Mouse (Mus musculus) MEL (cell line): ENCODE results near the gene Sectm1a. TPM values are rescaled to one million over a fixed set of nuclear protein-coding genes. Genes with fewer than 3 reads are reported as not detected.

Experiments
- DNase-seq: peaks from one replicate; pipeline ENCODE4 v3.0.0; 2011; ENCODE audit warnings: low read depth, low spot score
- H3K27ac ChIP-seq: 2 replicates; pipeline ENCODE4 v1.5.1; 2012; ENCODE audit warnings: low read depth, mild to moderate bottlenecking, control low read depth, low read length, moderate library complexity; ENCODE audit not compliant: control insufficient read depth
- H3K27me3 ChIP-seq, 2 experiments: fragments of 150-350 bp in 1 of 2; sonication (generic) in 1 of 2; 2 replicates each; pipeline ENCODE4 v1.6.1; 2012; ENCODE audit warnings: low read length in 2 of 2, mild to moderate bottlenecking in 2 of 2, improper control_type of control experiment in 1 of 2, moderate library complexity in 1 of 2; ENCODE audit not compliant: insufficient read depth in 2 of 2, control insufficient read depth in 1 of 2
- H3K36me3 ChIP-seq, 2 experiments: 2 replicates each; pipeline ENCODE4 v1.6.1; 2012 to 2014; ENCODE audit warnings: low read length in 2 of 2, improper control_type of control experiment in 1 of 2, inconsistent platforms in 1 of 2, mild to moderate bottlenecking in 1 of 2; ENCODE audit not compliant: insufficient read depth in 2 of 2, control insufficient read depth in 1 of 2
- H3K4me1 ChIP-seq, 2 experiments: fragments of 150-350 bp in 1 of 2; sonication (generic) in 1 of 2; 2 replicates each; pipeline ENCODE4 v1.6.1; 2012; ENCODE audit warnings: low read length in 2 of 2, improper control_type of control experiment in 1 of 2, mild to moderate bottlenecking in 1 of 2; ENCODE audit not compliant: insufficient read depth in 2 of 2, control insufficient read depth in 1 of 2
- H3K4me3 ChIP-seq, 2 experiments: fragments of 150-350 bp in 1 of 2; sonication (generic) in 1 of 2; 2 replicates each; pipeline ENCODE4 v1.5.1; 2012; ENCODE audit warnings: low read depth in 2 of 2, low read length in 2 of 2, mild to moderate bottlenecking in 2 of 2, moderate library complexity in 2 of 2, control low read depth in 1 of 2, improper control_type of control experiment in 1 of 2; ENCODE audit not compliant: control insufficient read depth in 1 of 2, insufficient read depth in 1 of 2
- H3K79me2 ChIP-seq: 2 replicates; pipeline ENCODE4 v1.6.1; 2012; ENCODE audit warnings: mild to moderate bottlenecking, low read length, moderate library complexity; ENCODE audit not compliant: control insufficient read depth, poor library complexity, insufficient read depth
- H3K9ac ChIP-seq: 2 replicates; pipeline ENCODE4 v1.6.1; 2012; ENCODE audit warnings: low read depth, mild to moderate bottlenecking, control low read depth, low read length, moderate library complexity; ENCODE audit not compliant: control insufficient read depth, poor library complexity, severe bottlenecking
- H3K9me3 ChIP-seq: fragments of 150-350 bp; sonication (generic); replicated peaks from 2 replicates; pipeline ENCODE4 v1.6.1; 2012; ENCODE audit warnings: mild to moderate bottlenecking, low read length, improper control_type of control experiment, moderate library complexity; ENCODE audit not compliant: insufficient read depth
- CHD1 ChIP-seq: IDR thresholded peaks from 2 replicates; pipeline ENCODE4 v1.6.1; 2012; ENCODE audit warnings: low read depth, mild to moderate bottlenecking, inconsistent platforms, low read length, improper control_type of control experiment
- CTCF ChIP-seq, 3 experiments: IDR thresholded peaks in 2 of 3; conservative IDR thresholded peaks in 1 of 3; 2 replicates each; pipeline ENCODE4 v1.5.1; 2011 to 2012; ENCODE audit warnings: low read length in 3 of 3, low read depth in 2 of 3, mild to moderate bottlenecking in 2 of 3, improper control_type of control experiment in 1 of 3, inconsistent platforms in 1 of 3, mixed read lengths in 1 of 3, moderate library complexity in 1 of 3; ENCODE audit not compliant: control insufficient read depth in 1 of 3, insufficient read depth in 1 of 3, poor library complexity in 1 of 3, severe bottlenecking in 1 of 3
- E2F4 ChIP-seq: IDR thresholded peaks from 2 replicates; pipeline ENCODE4 v1.6.1; 2011; ENCODE audit warnings: low read depth, low read length, improper control_type of control experiment, borderline replicate concordance
- JUND ChIP-seq: IDR thresholded peaks from 2 replicates; pipeline ENCODE4 v1.6.1; 2011; ENCODE audit warnings: low read depth, mild to moderate bottlenecking, improper control_type of control experiment, low read length
- MAZ ChIP-seq: IDR thresholded peaks from 2 replicates; pipeline ENCODE4 v1.6.1; 2012; ENCODE audit warnings: low read depth, mild to moderate bottlenecking, inconsistent platforms, low read length, improper control_type of control experiment
- MEF2A ChIP-seq: IDR thresholded peaks from 2 replicates; pipeline ENCODE4 v1.6.1; 2014; ENCODE audit warnings: low read depth, mild to moderate bottlenecking, inconsistent platforms, low read length, improper control_type of control experiment; ENCODE audit not compliant: poor library complexity, insufficient replicate concordance, severe bottlenecking; ENCODE audit errors: extremely low read depth
- NELFE ChIP-seq: IDR thresholded peaks from 2 replicates; pipeline ENCODE4 v1.6.1; 2011; ENCODE audit warnings: low read depth, low read length, improper control_type of control experiment
- RAD21 ChIP-seq: IDR thresholded peaks from 2 replicates; pipeline ENCODE4 v1.6.1; 2011; ENCODE audit warnings: mild to moderate bottlenecking, low read depth, low read length, improper control_type of control experiment
- SMC3 ChIP-seq: IDR thresholded peaks from 2 replicates; pipeline ENCODE4 v1.6.1; 2011; ENCODE audit warnings: low read depth, low read length, improper control_type of control experiment
- TAL1 ChIP-seq: IDR thresholded peaks from 2 replicates; pipeline ENCODE4 v1.6.1; 2012; ENCODE audit warnings: mild to moderate bottlenecking, inconsistent platforms, low read length, moderate library complexity, mixed read lengths
- ZMIZ1 ChIP-seq: IDR thresholded peaks from 2 replicates; pipeline ENCODE4 v1.6.1; 2012; ENCODE audit warnings: low read depth, mild to moderate bottlenecking, inconsistent platforms, low read length, improper control_type of control experiment, moderate library complexity
- polyA plus RNA-seq, 2 experiments: library from polyadenylated mRNA; stranded (reverse) in 1 of 2; unstranded in 1 of 2; fragments of >175 nt in 1 of 2; fragments of >200 nt in 1 of 2; gene quantifications; 2 replicates each; pipeline versions ENCODE4 v1.2.1 to v1.2.4; 2012; ENCODE audit warnings: low replicate concordance in 2 of 2, low read depth in 1 of 2; ENCODE audit not compliant: insufficient read length in 2 of 2, insufficient read depth in 1 of 2, missing spikeins in 1 of 2
- total RNA-seq: library from RNA; depleted of rRNA; stranded (reverse); fragments of 300-350 nt; gene quantifications from 2 replicates; pipeline ENCODE4 v1.2.3, GENCODE M21; 2012

Sectm1a gene
- total and polyA plus RNA-seq, 3 experiments, result 22.0 to 22.3 TPM; not detected in 1

DNA sequence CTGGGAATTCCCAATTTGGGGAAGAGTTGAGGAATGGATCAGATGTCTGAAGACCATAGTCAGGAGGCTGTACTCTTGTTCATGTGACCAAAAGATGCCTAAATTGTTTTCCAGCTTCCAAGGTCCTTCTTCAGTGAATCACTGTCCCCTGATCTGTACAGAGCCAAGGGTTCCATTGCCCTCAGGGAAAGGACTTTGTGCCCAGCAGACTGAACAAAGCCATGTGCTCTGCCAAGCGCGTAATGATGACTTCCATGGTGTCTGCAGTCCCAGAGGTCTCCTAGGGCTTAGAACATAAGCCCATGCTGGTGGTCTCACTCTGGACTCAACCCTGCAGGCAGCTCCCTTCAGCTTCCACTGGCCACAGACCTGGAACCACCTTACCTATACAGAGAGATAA, 13.1 kb downstream of the Sectm1a start:
- DNase-seq, result no peak
- Histone ChIP-seq H3K4me3 (no peak overlapping the region), H3K36me3 (no peaks in the 10 kb centered on the region)

DNA sequence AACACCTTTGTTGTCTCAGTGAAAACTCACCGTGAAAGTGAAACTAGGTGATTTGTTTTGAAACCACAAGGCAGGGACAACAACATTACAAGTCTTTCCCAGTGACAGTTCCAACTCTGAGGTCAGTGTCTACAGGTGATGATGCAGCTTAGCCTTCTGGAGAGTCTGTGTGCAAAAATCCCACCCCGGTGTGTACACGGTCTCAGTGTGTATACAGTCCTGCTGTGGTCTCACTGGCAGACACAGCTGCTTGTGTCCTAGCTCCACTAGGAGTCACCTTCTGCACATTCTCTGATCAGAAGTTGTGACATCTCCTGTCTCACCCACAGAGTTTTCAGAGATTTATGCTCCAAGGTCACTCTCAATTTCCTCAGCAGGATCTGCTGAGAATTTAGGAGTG, 16.8 kb downstream of the Sectm1a start:
- no peak for DNase-seq
- no peak overlapping the region for H3K27ac ChIP-seq
- no peak overlapping the region for H3K9ac ChIP-seq
- peaks cover 0 to 3% of the 10 kb centered on the region in 2 experiments; a peak in 1 of 4 replicates for H3K27me3 ChIP-seq
- H3K4me3 ChIP-seq, result no peak overlapping the region
- peaks cover 13% of the 10 kb centered on the region for H3K79me2 ChIP-seq
- TF ChIP-seq MAZ (no peak), CTCF (IDR thresholded peaks at IDR 0.05 in 2 of 3, conservative IDR thresholded peaks at IDR 0.05 in 1 of 3; ENCODE audit: control insufficient read depth in 1 of 3, insufficient read depth in 1 of 3, low read depth in 2 of 3, low read length in 3 of 3, poor library complexity in 1 of 3, severe bottlenecking in 1 of 3) (peak in 2 of 3 experiments; percentile 21 to 36; a peak in 3 of 6 replicates), MEF2A (no peak), RAD21 (peak; percentile 35), SMC3 (peak; percentile 40)
- H3K4me1 ChIP-seq, result peaks cover 0 to 10% of the 10 kb centered on the region in 2 experiments; a peak in 2 of 4 replicates
- H3K9me3 ChIP-seq, result no peaks in the 10 kb centered on the region
- no peaks in the 10 kb centered on the region for H3K36me3 ChIP-seq

More for the DNA sequence above, 13.1 kb downstream of the Sectm1a start:
- Histone ChIP-seq H3K27ac (no peak overlapping the region), H3K9me3 (no peaks in the 10 kb centered on the region), H3K9ac (no peak overlapping the region), H3K27me3 (no peaks in the 10 kb centered on the region), H3K4me1 (peaks cover 0 to 10% of the 10 kb centered on the region in 2 experiments; a peak in 2 of 4 replicates), H3K79me2 (peaks cover 18% of the 10 kb centered on the region)
- TF ChIP-seq SMC3, result no peak
- no peak for TF ChIP-seq CHD1

DNA sequence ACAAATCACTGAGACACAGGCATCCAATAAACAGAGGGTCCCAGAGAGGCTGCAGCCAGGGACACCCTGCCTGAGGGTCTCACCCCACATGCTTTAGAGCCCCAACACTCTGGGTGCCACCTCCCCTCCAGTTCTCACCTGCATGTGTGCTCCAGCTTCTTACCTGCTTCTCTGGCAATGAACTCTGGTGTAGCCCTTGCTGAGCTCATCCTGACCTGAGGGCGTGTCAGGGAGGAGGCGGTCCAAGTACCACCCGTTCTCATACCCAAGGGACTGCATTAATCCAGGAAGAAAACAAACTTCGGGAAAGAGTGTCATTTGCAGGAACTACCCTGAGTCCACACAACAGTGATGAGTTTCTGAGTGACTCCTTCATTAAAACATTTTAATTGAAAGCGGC, 17.6 kb downstream of the Sectm1a start, which contains the start of gene Sectm1b:
Gene Sectm1b (minus strand): TSS at position 191 of the 400 bp plus-strand sequence.
- H3K36me3 ChIP-seq, result no peaks in the 10 kb centered on the region
- no peak for DNase-seq
- H3K4me3 ChIP-seq, result no peak within 1 kb of the TSS
- H3K27me3 ChIP-seq, result peaks cover 0 to 3% of the 10 kb centered on the region in 2 experiments; a peak in 1 of 4 replicates
- no peaks in the 10 kb centered on the region for H3K9me3 ChIP-seq
- H3K9ac ChIP-seq, result no peak within 1 kb of the TSS
- peaks cover 4% of the 10 kb centered on the region for H3K79me2 ChIP-seq
- no peak within 1 kb of the TSS for H3K27ac ChIP-seq
- no peak for TF ChIP-seq NELFE
- no peak for TF ChIP-seq MAZ
- TF ChIP-seq TAL1, result no peak
- no peak for TF ChIP-seq E2F4
- TF ChIP-seq JUND, result no peak
- TF ChIP-seq ZMIZ1, result no peak
- peaks cover 0 to 3% of the 10 kb centered on the region in 2 experiments; a peak in 1 of 4 replicates for H3K4me1 ChIP-seq
